Mouse (Mus musculus) stomach, postnatal 0 days (tissue): ENCODE results near the gene Pitpnm2.

Source experiments
- CTCF ChIP-seq: IDR thresholded peaks from 2 replicates; pipeline ENCODE4 v1.5.1; 2016; ENCODE audit warnings: antibody characterized with exemption, low read depth, mild to moderate bottlenecking, moderate library complexity
- EP300 ChIP-seq: optimal IDR thresholded peaks from 2 replicates; pipeline ENCODE3; 2016; ENCODE audit warnings: antibody characterized with exemption

DNA sequence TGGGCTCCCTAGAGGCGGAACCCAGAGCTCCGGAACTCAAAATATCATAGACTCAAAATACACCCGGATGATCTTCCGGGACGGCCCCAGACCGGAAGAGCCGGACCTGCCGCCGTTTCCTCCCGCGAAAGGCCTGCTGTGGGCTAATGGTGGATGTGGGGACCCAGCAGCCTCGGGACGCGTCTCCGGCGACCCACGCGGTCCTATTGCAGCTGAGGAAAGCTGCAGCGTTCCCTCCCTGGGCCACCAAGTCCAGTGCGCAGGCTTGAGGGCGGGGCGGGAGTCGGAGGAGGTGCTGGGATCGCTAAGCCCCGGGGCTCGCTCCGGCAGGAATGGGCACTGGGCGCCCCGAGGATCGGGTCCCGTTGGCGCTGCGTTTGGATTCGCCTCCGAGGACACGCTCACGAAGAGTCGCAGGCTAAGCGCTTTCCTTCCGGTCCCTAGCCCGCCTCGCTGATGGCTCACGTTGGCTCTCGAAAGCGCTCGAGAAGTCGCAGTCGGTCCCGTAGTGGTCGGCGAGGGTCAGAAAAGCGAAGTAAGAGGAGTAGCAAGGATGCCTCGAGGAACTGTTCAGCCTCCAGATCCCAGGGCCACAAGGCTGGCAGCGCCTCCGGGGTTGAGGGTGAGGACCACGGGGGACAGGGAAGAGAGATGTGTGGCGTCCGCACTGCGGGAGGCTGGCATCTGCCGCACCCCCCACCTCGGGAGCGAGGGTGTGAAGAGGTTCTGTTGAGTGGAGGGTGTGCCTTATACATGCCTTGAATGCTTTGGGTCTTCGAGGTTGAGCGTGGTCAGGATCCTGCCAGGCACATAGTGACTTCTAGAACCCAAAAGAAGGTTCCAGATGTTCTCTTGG lies 133.3 kb downstream of the Pitpnm2 start, which contains the start of gene Arl6ip4:
- no peak for TF ChIP-seq CTCF
- no peak for TF ChIP-seq EP300
